Mouse (Mus musculus) intestine, embryonic 14.5 days (tissue): ENCODE data around the gene Hoxd4. TPM values are rescaled to one million over a fixed set of nuclear protein-coding genes. Genes with fewer than 3 reads are reported as not detected.
A peak's percentile ranks its signal among the peaks of the same experiment; 100 is the strongest.

Experiments
- ATAC-seq: fragments of 200-750 bp; cut with Nextera tagmentation; replicated peaks from 2 replicates; pipeline ENCODE4 v1.8.0; 2017; ENCODE audit warnings: low read depth, moderate number of reproducible peaks, moderate TSS enrichment, moderate library complexity; ENCODE audit not compliant: low FRiP score, low TSS enrichment
- DNase-seq: peaks from one replicate; pipeline ENCODE4 v3.0.0-alpha.2; 2018; ENCODE audit warnings: low spot score
- H3K27ac ChIP-seq: fragments of 300-500 bp; sonication (generic); 2 replicates; pipeline ENCODE4 v1.5.1; 2014; ENCODE audit warnings: low read depth, mild to moderate bottlenecking, control low read depth
- H3K27me3 ChIP-seq: fragments of 300-500 bp; sonication (generic); replicated peaks from 2 replicates; pipeline ENCODE4 v1.6.1; 2014; ENCODE audit warnings: low read length, control low read depth; ENCODE audit not compliant: control insufficient read depth, insufficient read depth
- H3K36me3 ChIP-seq: fragments of 300-500 bp; sonication (generic); 2 replicates; pipeline ENCODE4 v1.6.1; 2014; ENCODE audit warnings: low read length, control low read depth; ENCODE audit not compliant: control insufficient read depth, insufficient read depth
- H3K4me1 ChIP-seq: fragments of 300-500 bp; sonication (generic); replicated peaks from 2 replicates; pipeline ENCODE4 v1.6.1; 2014; ENCODE audit warnings: low read length, control low read depth, mixed read lengths; ENCODE audit not compliant: control insufficient read depth, insufficient read depth
- H3K4me2 ChIP-seq: fragments of 300-500 bp; sonication (generic); 2 replicates; pipeline ENCODE4 v1.6.1; 2014; ENCODE audit warnings: low read length
- H3K4me3 ChIP-seq: fragments of 300-500 bp; sonication (generic); 2 replicates; pipeline ENCODE4 v1.5.1; 2014; ENCODE audit warnings: low read depth, low read length, control low read depth, mixed read lengths
- H3K9ac ChIP-seq: fragments of 300-500 bp; sonication (generic); 2 replicates; pipeline ENCODE4 v1.6.1; 2014; ENCODE audit warnings: mild to moderate bottlenecking, low read length
- H3K9me3 ChIP-seq: fragments of 300-500 bp; sonication (generic); 2 replicates; pipeline ENCODE4 v1.6.1; 2016; ENCODE audit warnings: low read length, control low read depth; ENCODE audit not compliant: control insufficient read depth
- WGBS: fragments of 180-500 bp; shearing (Covaris S2); extraction: QIAGEN DNeasy Blood & Tissue Kit; methylation state at CpG from one replicate; pipeline ENCODE4 v1.1.7; 2014; 5-methylcytosine and 5-hydroxymethylcytosine counted together
- polyA plus RNA-seq: library from polyadenylated mRNA; unstranded; fragments of >200 nt; fragmentation: Nextera tagmentation; extraction: Ambion mirVana; gene quantifications from 2 replicates; pipeline ENCODE4 v1.2.1, GENCODE M21; 2014

Gene Hoxd4
- polyA plus RNA-seq, 1 experiment from 2014 or later, result 1.6 TPM

GRCm38 (mm10) chr2:74724244-74725015 lies 12.7 kb downstream of the Hoxd4 start:
- Histone ChIP-seq H3K4me2 (no peak overlapping the region), H3K27me3 (peaks cover 95% of the 10 kb centered on the region), H3K4me1 (peaks cover 25% of the 10 kb centered on the region), H3K4me3 (no peak overlapping the region), H3K9me3 (no peaks in the 10 kb centered on the region), H3K9ac (no peak overlapping the region), H3K27ac (no peak overlapping the region), H3K36me3 (no peaks in the 10 kb centered on the region)
- DNase-seq, result peak; percentile 71
- no peak for ATAC-seq
- 56% methylated on average over 7 of the region's 7 CpGs for WGBS

DNA sequence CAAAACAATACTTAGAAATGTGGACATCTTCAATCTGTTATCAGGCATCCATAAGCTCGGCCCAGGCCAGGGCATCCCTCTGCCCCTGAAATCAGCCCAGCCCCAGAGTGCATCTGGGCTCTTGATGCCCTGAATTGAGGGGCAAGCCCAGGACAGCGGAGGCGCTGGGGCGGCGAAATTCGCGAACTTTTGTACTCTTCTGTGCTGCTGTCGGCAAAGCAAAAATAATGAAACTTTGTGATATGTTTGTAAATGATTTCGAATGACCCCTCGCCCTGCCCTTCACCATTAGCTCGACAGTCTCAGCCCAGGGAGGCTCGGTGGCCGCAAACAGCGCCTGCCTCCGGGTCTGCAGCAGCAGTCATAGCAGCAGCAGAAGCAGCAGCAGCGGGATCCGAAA lies 13.4 kb downstream of the Hoxd4 start:
- no peak overlapping the region for H3K27ac ChIP-seq
- peaks cover 25% of the 10 kb centered on the region for H3K4me1 ChIP-seq
- 39% methylated on average over 17 of the region's 17 CpGs for WGBS
- DNase-seq, result no peak
- H3K9ac ChIP-seq, result no peak overlapping the region
- H3K4me2 ChIP-seq, result 0 out of 2 replicates have a peak overlapping the region, but pooled peaks have one; percentile 2
- H3K36me3 ChIP-seq, result no peaks in the 10 kb centered on the region
- H3K4me3 ChIP-seq, result no peak overlapping the region
- H3K27me3 ChIP-seq, result peaks cover 95% of the 10 kb centered on the region
- H3K9me3 ChIP-seq, result no peaks in the 10 kb centered on the region
- no peak for ATAC-seq

DNA sequence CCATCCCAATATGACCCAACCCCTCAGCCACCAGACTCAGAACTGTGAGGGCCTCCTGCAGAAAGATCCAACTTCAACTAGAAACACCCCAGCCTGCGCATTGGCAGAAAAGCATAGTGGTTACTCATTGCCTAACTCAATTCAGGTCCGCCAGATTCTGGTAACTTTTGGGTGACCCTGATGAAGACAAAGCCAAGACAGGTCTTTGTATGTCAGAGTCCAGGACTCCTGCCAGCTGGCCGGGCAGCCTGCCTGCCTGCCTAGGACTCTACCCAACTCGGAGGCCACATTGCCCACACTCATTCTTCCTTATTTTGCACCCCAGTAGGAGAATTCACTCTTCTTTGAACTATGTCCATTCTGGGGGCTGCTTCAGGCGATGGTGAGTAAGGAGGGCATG lies 14.8 kb downstream of the Hoxd4 start, which contains the start of gene Gm28230:
Gene Gm28230, plus strand, starts transcription at position 178 of the 400 bp plus-strand sequence.
- peak within 1 kb of the TSS; percentile 33 for H3K4me3 ChIP-seq
- ATAC-seq, result no peak
- no peaks in the 10 kb centered on the region for H3K36me3 ChIP-seq
- peaks cover 19% of the 10 kb centered on the region for H3K4me1 ChIP-seq
- peak; percentile 57 for DNase-seq
- 60% methylated on average over 5 of the region's 5 CpGs for WGBS
- H3K4me2 ChIP-seq, result peak within 1 kb of the TSS; percentile 51
- peaks cover 96% of the 10 kb centered on the region for H3K27me3 ChIP-seq
- H3K9me3 ChIP-seq, result no peaks in the 10 kb centered on the region
- H3K9ac ChIP-seq, result peak within 1 kb of the TSS; percentile 41
- peak within 1 kb of the TSS; percentile 67 for H3K27ac ChIP-seq

DNA sequence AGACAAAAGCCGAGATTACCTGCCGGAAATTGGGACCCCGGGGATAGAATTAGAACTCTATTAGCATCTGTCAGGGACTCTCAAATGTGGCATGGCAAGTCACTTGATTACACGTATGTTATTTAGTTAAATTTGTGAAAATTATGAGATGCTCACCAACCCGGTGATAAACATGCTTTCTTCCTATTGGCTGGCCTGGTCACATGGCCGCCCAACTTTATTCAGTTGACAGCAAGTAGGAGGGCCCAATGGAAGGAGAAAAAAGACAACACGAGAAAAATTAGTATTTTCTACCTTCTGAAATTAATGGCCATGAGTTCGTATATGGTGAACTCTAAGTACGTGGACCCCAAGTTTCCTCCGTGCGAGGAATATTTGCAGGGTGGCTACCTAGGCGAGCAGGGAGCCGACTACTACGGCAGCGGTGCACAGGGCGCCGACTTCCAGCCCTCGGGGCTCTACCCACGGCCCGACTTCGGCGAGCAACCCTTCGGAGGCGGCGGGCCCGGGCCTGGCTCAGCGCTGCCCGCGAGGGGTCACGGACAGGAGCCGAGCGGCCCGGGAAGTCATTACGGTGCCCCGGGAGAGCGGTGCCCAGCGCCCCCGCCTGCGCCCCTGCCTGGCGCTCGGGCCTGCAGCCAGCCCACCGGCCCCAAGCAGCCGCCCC lies 15.4 kb downstream of the Hoxd4 start:
- Histone ChIP-seq H3K27me3 (peaks cover 95% of the 10 kb centered on the region), H3K9me3 (no peaks in the 10 kb centered on the region)
- DNase-seq, result no peak

DNA sequence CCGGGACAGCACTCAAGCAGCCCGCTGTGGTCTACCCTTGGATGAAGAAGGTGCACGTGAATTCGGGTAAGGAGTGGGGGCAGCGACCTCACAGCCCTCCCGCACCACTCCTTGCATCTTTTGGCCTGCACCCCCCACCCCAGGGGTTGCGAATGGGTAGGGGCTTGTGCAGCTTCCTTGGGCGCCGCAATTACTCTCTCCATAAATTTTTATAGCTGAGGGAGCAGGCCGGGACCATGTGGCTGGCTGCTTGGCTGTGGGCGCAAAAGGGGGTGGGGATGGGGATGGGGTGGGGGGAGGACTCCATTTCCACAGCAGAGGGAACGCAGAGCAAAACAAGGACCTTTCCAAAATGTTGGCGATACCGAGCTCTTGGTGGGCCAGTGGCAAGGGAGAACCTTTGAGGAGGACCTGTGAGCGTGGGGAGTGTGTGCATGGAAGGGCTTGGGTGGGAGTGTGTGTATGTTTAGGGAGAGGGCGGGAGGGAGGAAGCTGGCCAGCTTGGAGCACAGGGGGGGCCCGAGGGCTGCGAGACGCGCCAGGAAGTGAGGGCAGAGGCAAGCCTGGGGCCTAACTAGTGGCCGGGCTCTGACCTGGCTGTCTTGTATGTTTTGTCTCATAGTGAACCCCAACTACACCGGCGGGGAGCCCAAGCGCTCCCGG lies 16.0 kb downstream of the Hoxd4 start:
- WGBS, result 26% methylated on average over 25 of the region's 25 CpGs
- H3K9ac ChIP-seq, result peak overlapping the region; percentile 41
- peaks cover 95% of the 10 kb centered on the region for H3K27me3 ChIP-seq
- no peaks in the 10 kb centered on the region for H3K36me3 ChIP-seq
- H3K4me1 ChIP-seq, result peaks cover 19% of the 10 kb centered on the region
- peak overlapping the region; percentile 33 for H3K4me3 ChIP-seq
- no peaks in the 10 kb centered on the region for H3K9me3 ChIP-seq
- ATAC-seq (0 out of 2 replicates have a peak, but pooled peaks have one; percentile 12), DNase-seq (peak; percentile 65)
- peak overlapping the region; percentile 51 for H3K4me2 ChIP-seq
- H3K27ac ChIP-seq, result peak overlapping the region; percentile 67

More for the DNA sequence above, 15.4 kb downstream of the Hoxd4 start:
- Histone ChIP-seq H3K9ac (peak overlapping the region; percentile 41), H3K4me2 (peak overlapping the region; percentile 51), H3K4me1 (peaks cover 19% of the 10 kb centered on the region), H3K4me3 (peak overlapping the region; percentile 33), H3K36me3 (no peaks in the 10 kb centered on the region), H3K27ac (peak overlapping the region; percentile 67)
- WGBS, result 16% methylated on average over 43 of the region's 43 CpGs
- no peak for ATAC-seq

DNA sequence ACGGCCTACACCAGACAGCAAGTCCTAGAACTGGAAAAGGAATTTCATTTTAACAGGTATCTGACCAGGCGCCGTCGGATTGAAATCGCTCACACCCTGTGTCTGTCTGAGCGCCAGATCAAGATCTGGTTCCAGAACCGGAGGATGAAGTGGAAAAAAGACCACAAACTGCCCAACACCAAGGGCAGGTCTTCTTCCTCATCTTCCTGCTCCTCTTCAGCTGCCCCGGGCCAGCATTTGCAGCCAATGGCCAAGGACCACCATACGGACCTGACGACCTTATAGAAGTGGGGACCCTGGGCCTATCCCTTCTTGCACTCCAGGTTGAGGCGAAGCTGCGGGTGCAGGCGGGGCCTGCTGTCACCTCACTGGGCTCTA lies 16.6 kb downstream of the Hoxd4 start:
- H3K4me2 ChIP-seq, result peak overlapping the region; percentile 51; the same call in 1 of the 2 replicates
- peak overlapping the region; percentile 67; the same call in 1 of the 2 replicates for H3K27ac ChIP-seq
- no peaks in the 10 kb centered on the region for H3K9me3 ChIP-seq
- peak; percentile 44 for ATAC-seq
- peaks cover 95% of the 10 kb centered on the region for H3K27me3 ChIP-seq
- H3K36me3 ChIP-seq, result no peaks in the 10 kb centered on the region
- WGBS, result 62% methylated on average over 13 of the region's 13 CpGs
- peaks cover 18% of the 10 kb centered on the region for H3K4me1 ChIP-seq
- H3K4me3 ChIP-seq, result peak overlapping the region; percentile 33
- DNase-seq, result peak; percentile 58
- peak overlapping the region; percentile 41 for H3K9ac ChIP-seq

DNA sequence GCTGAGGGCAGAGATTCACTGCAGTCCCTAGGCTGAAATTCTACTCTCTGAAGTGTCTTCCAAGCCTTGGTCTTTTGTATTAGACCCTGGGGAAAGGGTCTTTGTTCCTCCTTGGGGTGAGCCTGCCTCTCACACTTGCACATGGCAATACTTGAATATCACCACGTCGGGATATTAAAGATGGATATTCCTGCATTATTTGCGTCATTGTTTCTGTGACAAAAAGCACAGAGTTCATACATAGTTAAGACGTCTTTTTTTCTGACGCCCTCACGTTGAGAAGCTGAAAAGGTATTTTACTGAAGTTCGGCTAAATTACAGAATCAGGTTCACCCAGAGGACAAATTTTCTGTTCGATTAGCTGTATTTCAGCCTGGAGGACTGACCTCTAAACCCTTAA lies 18.6 kb downstream of the Hoxd4 start:
- no peaks in the 10 kb centered on the region for H3K9me3 ChIP-seq
- H3K36me3 ChIP-seq, result no peaks in the 10 kb centered on the region
- 0 out of 2 replicates have a peak overlapping the region, but pooled peaks have one; percentile 9 for H3K27ac ChIP-seq
- 49% methylated on average over 8 of the region's 8 CpGs for WGBS
- H3K4me1 ChIP-seq, result peaks cover 6% of the 10 kb centered on the region; the same call in 1 of the 2 replicates
- H3K27me3 ChIP-seq, result peaks cover 96% of the 10 kb centered on the region
- no peak for ATAC-seq
- H3K4me3 ChIP-seq, result no peak overlapping the region
- no peak for DNase-seq
- peak overlapping the region; percentile 49 for H3K4me2 ChIP-seq
- H3K9ac ChIP-seq, result peak overlapping the region; percentile 0; the same call in 1 of the 2 replicates

GRCm38 (mm10) chr2:74731055-74731454 lies 19.3 kb downstream of the Hoxd4 start:
- Histone ChIP-seq H3K4me2 (peak overlapping the region; percentile 49), H3K36me3 (no peaks in the 10 kb centered on the region), H3K4me1 (peaks cover 8% of the 10 kb centered on the region; the same call in 1 of the 2 replicates), H3K4me3 (no peak overlapping the region; the same call in 1 of the 2 replicates), H3K27ac (peak overlapping the region; percentile 29; the same call in 1 of the 2 replicates), H3K9ac (0 out of 2 replicates have a peak overlapping the region, but pooled peaks have one; percentile 22), H3K27me3 (peaks cover 97% of the 10 kb centered on the region), H3K9me3 (no peaks in the 10 kb centered on the region)
- no peak for DNase-seq
- ATAC-seq, result no peak
